Comparison of ENCODE assay signal across 8 mouse cellular contexts in the genomic region with DNA sequence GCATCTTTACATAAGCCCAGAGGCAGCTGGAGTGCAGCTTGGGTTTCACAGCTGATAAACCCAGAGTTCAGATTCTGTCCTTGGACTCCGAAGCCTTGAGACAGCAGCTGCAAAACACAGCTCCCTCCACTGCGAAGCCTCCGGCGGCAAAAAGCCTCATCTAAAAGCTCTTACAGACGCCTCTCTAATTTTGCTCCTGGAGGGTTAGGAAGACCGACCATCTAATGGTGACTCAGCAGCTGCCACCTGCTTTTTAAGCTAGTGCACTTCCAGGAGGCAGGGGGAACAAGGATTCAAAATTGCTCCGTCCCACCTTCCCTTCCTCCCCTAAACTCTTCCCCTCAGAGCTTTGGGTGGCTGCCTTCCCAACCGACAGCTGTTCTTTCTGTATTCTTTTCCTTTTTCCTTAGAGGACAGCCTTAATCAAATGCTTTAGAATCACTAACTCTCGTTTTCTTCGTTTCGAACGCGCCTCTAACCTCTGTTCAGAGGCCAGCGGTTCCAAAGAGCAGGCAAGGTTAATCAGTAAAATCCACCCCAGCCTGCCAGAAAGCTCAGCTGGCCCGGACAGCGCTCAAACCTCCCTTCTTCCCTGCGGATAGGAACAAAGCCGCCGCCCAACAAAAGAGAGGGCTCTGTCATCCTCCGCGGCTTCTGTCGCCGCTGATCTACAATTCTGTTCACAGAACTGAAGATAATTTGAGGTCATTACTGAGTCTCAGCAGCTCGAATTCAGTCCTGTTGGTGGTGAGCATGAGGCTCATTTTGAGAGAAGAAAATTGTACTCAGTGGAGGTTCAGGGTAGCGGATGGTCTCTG. TPM values are rescaled to one million over a fixed set of nuclear protein-coding genes. Genes with fewer than 3 reads are reported as not detected.
DNase-seq lines count a peak whose midpoint lies in the region; ATAC-seq and TF ChIP-seq lines count a peak whose summit lies in the region.

No protein-coding gene starts in this region.

- TF ChIP-seq EP300 in liver, embryonic 14.5 days (IDR thresholded peaks at IDR 0.05; ENCODE audit: low read depth), result no peak

- peak overlapping the region; percentile 58 for H3K9ac ChIP-seq in heart, embryonic 16.5 days (ENCODE audit: low read length)
- no peak overlapping the region for H3K9ac ChIP-seq in liver, embryonic 14.5 days (replicated peaks)

- peak overlapping the region; percentile 5 for H3K4me3 ChIP-seq in embryonic fibroblast, embryonic 13.5 days (ENCODE audit: insufficient read depth, low read length)
- H3K4me3 ChIP-seq in heart, embryonic 16.5 days (ENCODE audit: low read length), result peak overlapping the region; percentile 37
- H3K4me3 ChIP-seq in liver, embryonic 14.5 days (ENCODE audit: insufficient read depth in 1 of 2, low read depth in 2 of 2, low read length in 2 of 2), result 0 out of 4 replicates have a peak overlapping the region, but pooled peaks of 1 of the 2 experiments have one; percentile 3

- H3K27me3 ChIP-seq in heart, embryonic 16.5 days (ENCODE audit: control insufficient read depth, insufficient read depth, low read length), result no peaks in the 10 kb centered on the region
- H3K27me3 ChIP-seq in liver, embryonic 14.5 days (ENCODE audit: control insufficient read depth, insufficient read depth, low read length), result no peaks in the 10 kb centered on the region

- no peak for TF ChIP-seq POLR2A in embryonic fibroblast, embryonic 13.5 days (IDR thresholded peaks at IDR 0.05; ENCODE audit: low read depth, low read length)

- no peaks in the 10 kb centered on the region for H3K9me3 ChIP-seq in heart, embryonic 16.5 days (replicated peaks; ENCODE audit: control insufficient read depth, low read length)
- H3K9me3 ChIP-seq in liver, embryonic 14.5 days (ENCODE audit: control insufficient read depth, low read length), result no peaks in the 10 kb centered on the region

- peak; percentile 60 for ATAC-seq in heart, embryonic 16.5 days (replicated peaks; ENCODE audit: extremely low read depth, insufficient read depth, low FRiP score)
- peak; percentile 49; the same call in 1 of the 2 replicates for ATAC-seq in liver, embryonic 14.5 days (ENCODE audit: insufficient read depth)

- H3K4me1 ChIP-seq in embryonic fibroblast, embryonic 13.5 days (ENCODE audit: control insufficient read depth, insufficient read depth, low read length), result 0 out of 2 replicates have a peak, but pooled peaks cover 2% of the 10 kb centered on the region
- peaks cover 12% of the 10 kb centered on the region for H3K4me1 ChIP-seq in heart, embryonic 16.5 days (ENCODE audit: control insufficient read depth, insufficient read depth, low read length)
- H3K4me1 ChIP-seq in liver, embryonic 14.5 days (replicated peaks; ENCODE audit: control insufficient read depth in 2 of 2, insufficient read depth in 2 of 2, low read length in 1 of 2), result peaks cover 0 to 9% of the 10 kb centered on the region in 2 experiments; a peak in 1 of 4 replicates

- WGBS in heart, embryonic 16.5 days, result 6% methylated on average over 25 of the region's 25 CpGs
- 6% methylated on average over 25 of the region's 25 CpGs for WGBS in liver, embryonic 14.5 days (ENCODE audit: insufficient replicate concordance)

- peak overlapping the region; percentile 64 for H3K4me2 ChIP-seq in heart, embryonic 16.5 days (ENCODE audit: low read depth, low read length)
- peak overlapping the region; percentile 56 for H3K4me2 ChIP-seq in liver, embryonic 14.5 days (ENCODE audit: low read depth)

- peak; percentile 20 for DNase-seq in thymus, postnatal 4 days
- no peak for DNase-seq in thymus, postnatal 0 days (ENCODE audit: low spot score)
- DNase-seq in kidney, postnatal 25 days, result peak; percentile 79 to 89
- peak in 2 of 3 experiments; percentile 4 to 17 for DNase-seq in liver, embryonic 14.5 days (ENCODE audit: low read depth in 3 of 3, low spot score in 3 of 3)
- peak; percentile 22 for DNase-seq in ovary, postnatal 10 days (ENCODE audit: low spot score)
- DNase-seq in urinary bladder, postnatal 25 days (ENCODE audit: low spot score), result no peak

- H3K36me3 ChIP-seq in heart, embryonic 16.5 days (ENCODE audit: control insufficient read depth, insufficient read depth), result no peaks in the 10 kb centered on the region
- H3K36me3 ChIP-seq in liver, embryonic 14.5 days (replicated peaks; ENCODE audit: control insufficient read depth, insufficient read depth, low read depth), result no peaks in the 10 kb centered on the region

- TF ChIP-seq CTCF in embryonic fibroblast, embryonic 13.5 days (IDR thresholded peaks at IDR 0.05; ENCODE audit: borderline replicate concordance, insufficient read depth, low read length), result no peak
- no peak for TF ChIP-seq CTCF in liver, embryonic 14.5 days (IDR thresholded peaks at IDR 0.05; ENCODE audit: low read depth)

- no peak overlapping the region for H3K27ac ChIP-seq in embryonic fibroblast, embryonic 13.5 days (ENCODE audit: insufficient read depth, low read length)
- H3K27ac ChIP-seq in heart, embryonic 16.5 days (ENCODE audit: low read length), result peak overlapping the region; percentile 24
- no peak overlapping the region; the same call in 1 of the 2 replicates for H3K27ac ChIP-seq in liver, embryonic 14.5 days

RNA-seq across cellular contexts. Expression of gene Hgd, which starts 4.5 kb away (rescaled TPM):
- 0.33 and 0.37 TPM in 2 replicates for polyA plus RNA-seq in thymus, postnatal 0 days (2015; fragmentation: Nextera tagmentation; extraction: Ambion mirVana)
- not detected in 2 replicates for polyA plus RNA-seq in embryonic fibroblast, embryonic 13.5 days (2011; ENCODE audit: insufficient read length, low read depth, missing spikeins)
- polyA plus RNA-seq in heart, embryonic 16.5 days (2015; fragmentation: Nextera tagmentation; extraction: Ambion mirVana), result 0.26 and 0.32 TPM in 2 replicates
- 20.3 and 21.3 TPM in 2 replicates for polyA plus RNA-seq in liver, embryonic 14.5 days (2012; rRNA removed)
- 32.7 and 34.6 TPM in 2 replicates for polyA plus RNA-seq in liver, embryonic 14.5 days (2014; fragmentation: Nextera tagmentation; extraction: Ambion mirVana)

RNA-seq across cellular contexts. Expression of gene Rabl3, which starts 44.7 kb away (rescaled TPM):
- 17.0 and 17.1 TPM in 2 replicates for polyA plus RNA-seq in thymus, postnatal 0 days (2015; fragmentation: Nextera tagmentation; extraction: Ambion mirVana)
- 15.5 and 18.7 TPM in 2 replicates for polyA plus RNA-seq in embryonic fibroblast, embryonic 13.5 days (2011; ENCODE audit: insufficient read length, low read depth, missing spikeins)
- polyA plus RNA-seq in heart, embryonic 16.5 days (2015; fragmentation: Nextera tagmentation; extraction: Ambion mirVana), result 19.9 and 20.4 TPM in 2 replicates
- polyA plus RNA-seq in liver, embryonic 14.5 days (2012; rRNA removed), result 3.8 TPM in 2 replicates
- 14.0 and 15.4 TPM in 2 replicates for polyA plus RNA-seq in liver, embryonic 14.5 days (2014; fragmentation: Nextera tagmentation; extraction: Ambion mirVana)

RNA-seq across cellular contexts. Expression of gene Gtf2e1, which starts 44.8 kb away (rescaled TPM):
- polyA plus RNA-seq in thymus, postnatal 0 days (2015; fragmentation: Nextera tagmentation; extraction: Ambion mirVana), result 20.5 and 21.6 TPM in 2 replicates
- polyA plus RNA-seq in embryonic fibroblast, embryonic 13.5 days (2011; ENCODE audit: insufficient read length, low read depth, missing spikeins), result 21.5 and 29.1 TPM in 2 replicates
- 18.0 and 20.9 TPM in 2 replicates for polyA plus RNA-seq in heart, embryonic 16.5 days (2015; fragmentation: Nextera tagmentation; extraction: Ambion mirVana)
- polyA plus RNA-seq in liver, embryonic 14.5 days (2012; rRNA removed), result 4.3 and 6.6 TPM in 2 replicates
- 8.6 and 9.7 TPM in 2 replicates for polyA plus RNA-seq in liver, embryonic 14.5 days (2014; fragmentation: Nextera tagmentation; extraction: Ambion mirVana)

Comparison
In these comparisons a context has a peak if more than half of its experiments do, and no peak if none do; other contexts are left out.
1. DNase-seq: peak in thymus, postnatal 4 days (single experiment), kidney, postnatal 25 days (2 of 2), liver, embryonic 14.5 days (2 of 3) and ovary, postnatal 10 days (single experiment); none in thymus, postnatal 0 days (single experiment) and urinary bladder, postnatal 25 days (single experiment).
2. RNA of gene Hgd, which starts 4.5 kb away (polyA plus RNA-seq): 20.3 to 34.6 TPM in liver, embryonic 14.5 days; 0.33 to 0.37 TPM in thymus, postnatal 0 days, 0.26 to 0.32 TPM in heart, embryonic 16.5 days and not detected in embryonic fibroblast, embryonic 13.5 days; every median in the first group is over 10 times any median in the second.